Mouse (Mus musculus): Measurements from ENCODE around the gene Zfp655.

- TF ChIP-seq CTCF (IDR thresholded peaks at IDR 0.05; ENCODE audit: low read depth, low read length) (no peak), GATA1 (IDR thresholded peaks at IDR 0.05; ENCODE audit: borderline replicate concordance, low read length) (no peak), TAL1 (conservative IDR thresholded peaks at IDR 0.05; ENCODE audit: low read depth, low read length) (no peak)
Observed at GRCm38 (mm10) chr5:145211340-145211739, 20.2 kb upstream of the Zfp655 start.
